Mouse (Mus musculus) MEL (cell line): Measurements from ENCODE around the gene Ear6. TPM values are rescaled to one million over a fixed set of nuclear protein-coding genes. Genes with fewer than 3 reads are reported as not detected.
A peak's percentile ranks its signal among the peaks of the same experiment; 100 is the strongest.
"Not testable (repeated sequence)": the region's sequence is repeated elsewhere in the genome, so short reads cannot be mapped to it uniquely, and the experiment has no call there.

Experiments
- DNase-seq: peaks from one replicate; pipeline ENCODE4 v3.0.0; 2011; ENCODE audit warnings: low read depth, low spot score
- H3K27ac ChIP-seq: 2 replicates; pipeline ENCODE4 v1.5.1; 2012; ENCODE audit warnings: low read depth, mild to moderate bottlenecking, control low read depth, low read length, moderate library complexity; ENCODE audit not compliant: control insufficient read depth
- H3K27me3 ChIP-seq, 2 experiments: fragments of 150-350 bp in 1 of 2; sonication (generic) in 1 of 2; 2 replicates each; pipeline ENCODE4 v1.6.1; 2012; ENCODE audit warnings: low read length in 2 of 2, mild to moderate bottlenecking in 2 of 2, improper control_type of control experiment in 1 of 2, moderate library complexity in 1 of 2; ENCODE audit not compliant: insufficient read depth in 2 of 2, control insufficient read depth in 1 of 2
- H3K36me3 ChIP-seq, 2 experiments: 2 replicates each; pipeline ENCODE4 v1.6.1; 2012 to 2014; ENCODE audit warnings: low read length in 2 of 2, improper control_type of control experiment in 1 of 2, inconsistent platforms in 1 of 2, mild to moderate bottlenecking in 1 of 2; ENCODE audit not compliant: insufficient read depth in 2 of 2, control insufficient read depth in 1 of 2
- H3K4me1 ChIP-seq, 2 experiments: fragments of 150-350 bp in 1 of 2; sonication (generic) in 1 of 2; 2 replicates each; pipeline ENCODE4 v1.6.1; 2012; ENCODE audit warnings: low read length in 2 of 2, improper control_type of control experiment in 1 of 2, mild to moderate bottlenecking in 1 of 2; ENCODE audit not compliant: insufficient read depth in 2 of 2, control insufficient read depth in 1 of 2
- H3K4me3 ChIP-seq, 2 experiments: fragments of 150-350 bp in 1 of 2; sonication (generic) in 1 of 2; 2 replicates each; pipeline ENCODE4 v1.5.1; 2012; ENCODE audit warnings: low read depth in 2 of 2, low read length in 2 of 2, mild to moderate bottlenecking in 2 of 2, moderate library complexity in 2 of 2, control low read depth in 1 of 2, improper control_type of control experiment in 1 of 2; ENCODE audit not compliant: control insufficient read depth in 1 of 2, insufficient read depth in 1 of 2
- H3K79me2 ChIP-seq: 2 replicates; pipeline ENCODE4 v1.6.1; 2012; ENCODE audit warnings: mild to moderate bottlenecking, low read length, moderate library complexity; ENCODE audit not compliant: control insufficient read depth, poor library complexity, insufficient read depth
- H3K9ac ChIP-seq: 2 replicates; pipeline ENCODE4 v1.6.1; 2012; ENCODE audit warnings: low read depth, mild to moderate bottlenecking, control low read depth, low read length, moderate library complexity; ENCODE audit not compliant: control insufficient read depth, poor library complexity, severe bottlenecking
- H3K9me3 ChIP-seq: fragments of 150-350 bp; sonication (generic); replicated peaks from 2 replicates; pipeline ENCODE4 v1.6.1; 2012; ENCODE audit warnings: mild to moderate bottlenecking, low read length, improper control_type of control experiment, moderate library complexity; ENCODE audit not compliant: insufficient read depth
- CHD1 ChIP-seq: IDR thresholded peaks from 2 replicates; pipeline ENCODE4 v1.6.1; 2012; ENCODE audit warnings: low read depth, mild to moderate bottlenecking, inconsistent platforms, low read length, improper control_type of control experiment
- CTCF ChIP-seq, 3 experiments: IDR thresholded peaks in 2 of 3; conservative IDR thresholded peaks in 1 of 3; 2 replicates each; pipeline ENCODE4 v1.5.1; 2011 to 2012; ENCODE audit warnings: low read length in 3 of 3, low read depth in 2 of 3, mild to moderate bottlenecking in 2 of 3, improper control_type of control experiment in 1 of 3, inconsistent platforms in 1 of 3, mixed read lengths in 1 of 3, moderate library complexity in 1 of 3; ENCODE audit not compliant: control insufficient read depth in 1 of 3, insufficient read depth in 1 of 3, poor library complexity in 1 of 3, severe bottlenecking in 1 of 3
- E2F4 ChIP-seq: IDR thresholded peaks from 2 replicates; pipeline ENCODE4 v1.6.1; 2011; ENCODE audit warnings: low read depth, low read length, improper control_type of control experiment, borderline replicate concordance
- GABPA ChIP-seq: IDR thresholded peaks from 2 replicates; pipeline ENCODE4 v1.6.1; 2012; ENCODE audit warnings: low read depth, mild to moderate bottlenecking, inconsistent platforms, low read length, improper control_type of control experiment, moderate library complexity
- GATA1 ChIP-seq: IDR thresholded peaks from 2 replicates; pipeline ENCODE4 v1.6.1; 2011; ENCODE audit warnings: low read depth, low read length, improper control_type of control experiment
- MAFK ChIP-seq: IDR thresholded peaks from 2 replicates; pipeline ENCODE4 v1.6.1; 2011; ENCODE audit warnings: low read depth, mild to moderate bottlenecking, low read length, improper control_type of control experiment, borderline replicate concordance
- NRF1 ChIP-seq: IDR thresholded peaks from 2 replicates; pipeline ENCODE4 v1.6.1; 2014; ENCODE audit warnings: low read depth, mild to moderate bottlenecking, inconsistent platforms, low read length, improper control_type of control experiment, moderate library complexity; ENCODE audit not compliant: poor library complexity, insufficient read depth, severe bottlenecking
- POLR2A ChIP-seq, 2 experiments: IDR thresholded peaks; 2 replicates each; pipeline ENCODE4 v1.6.1; 2011 to 2012; ENCODE audit warnings: low read length in 2 of 2, mild to moderate bottlenecking in 2 of 2, control low read depth in 1 of 2, improper control_type of control experiment in 1 of 2, low read depth in 1 of 2, moderate library complexity in 1 of 2; ENCODE audit not compliant: control insufficient read depth in 1 of 2, insufficient read depth in 1 of 2, poor library complexity in 1 of 2
- POLR2AphosphoS5 ChIP-seq: IDR thresholded peaks from 2 replicates; pipeline ENCODE4 v1.6.1; 2012; ENCODE audit warnings: low read depth, borderline replicate concordance, mild to moderate bottlenecking, inconsistent platforms, low read length, moderate library complexity, mixed read lengths
- RAD21 ChIP-seq: IDR thresholded peaks from 2 replicates; pipeline ENCODE4 v1.6.1; 2011; ENCODE audit warnings: mild to moderate bottlenecking, low read depth, low read length, improper control_type of control experiment
- SIN3A ChIP-seq: IDR thresholded peaks from 2 replicates; pipeline ENCODE4 v1.6.1; 2012; ENCODE audit warnings: low read length, improper control_type of control experiment, inconsistent platforms
- SMC3 ChIP-seq: IDR thresholded peaks from 2 replicates; pipeline ENCODE4 v1.6.1; 2011; ENCODE audit warnings: low read depth, low read length, improper control_type of control experiment
- USF1 ChIP-seq: IDR thresholded peaks from 2 replicates; pipeline ENCODE4 v1.6.1; 2014; ENCODE audit warnings: low read depth, mild to moderate bottlenecking, inconsistent platforms, low read length, improper control_type of control experiment, moderate library complexity
- USF2 ChIP-seq, 2 experiments: IDR thresholded peaks; 2 replicates each; pipeline ENCODE4 v1.6.1; 2011 to 2012; ENCODE audit warnings: improper control_type of control experiment in 2 of 2, low read length in 2 of 2, borderline replicate concordance in 1 of 2, inconsistent platforms in 1 of 2, low read depth in 1 of 2, mild to moderate bottlenecking in 1 of 2; ENCODE audit not compliant: insufficient read depth in 1 of 2
- polyA plus RNA-seq, 2 experiments: library from polyadenylated mRNA; stranded (reverse) in 1 of 2; unstranded in 1 of 2; fragments of >175 nt in 1 of 2; fragments of >200 nt in 1 of 2; gene quantifications; 2 replicates each; pipeline versions ENCODE4 v1.2.1 to v1.2.4; 2012; ENCODE audit warnings: low replicate concordance in 2 of 2, low read depth in 1 of 2; ENCODE audit not compliant: insufficient read length in 2 of 2, insufficient read depth in 1 of 2, missing spikeins in 1 of 2
- total RNA-seq: library from RNA; depleted of rRNA; stranded (reverse); fragments of 300-350 nt; gene quantifications from 2 replicates; pipeline ENCODE4 v1.2.3, GENCODE M21; 2012; rRNA removed

Ear6 gene
- total RNA-seq (not detected in 2 replicates), polyA plus RNA-seq (not detected)

- no peaks in the 10 kb centered on the region for H3K9me3 ChIP-seq
- no peak within 1 kb of the TSS for H3K9ac ChIP-seq
- no peak for TF ChIP-seq GABPA
- TF ChIP-seq USF2 (IDR thresholded peaks at IDR 0.05; ENCODE audit: borderline replicate concordance in 1 of 2, insufficient read depth in 1 of 2, low read depth in 1 of 2, low read length in 2 of 2) = no peak
- TF ChIP-seq NRF1 = no peak
- no peak for TF ChIP-seq MAFK
- TF ChIP-seq GATA1 = no peak
- no peak for TF ChIP-seq SMC3
- no peak for TF ChIP-seq USF1
- no peak for TF ChIP-seq POLR2A (IDR thresholded peaks at IDR 0.05; ENCODE audit: control insufficient read depth in 1 of 2, insufficient read depth in 1 of 2, low read depth in 1 of 2, low read length in 2 of 2, poor library complexity in 1 of 2)
- no peaks in the 10 kb centered on the region for H3K79me2 ChIP-seq
- no peaks in the 10 kb centered on the region for H3K4me1 ChIP-seq
- DNase-seq = no peak
- no peaks in the 10 kb centered on the region for H3K36me3 ChIP-seq
- H3K27me3 ChIP-seq = no peaks in the 10 kb centered on the region; a peak in 2 of 4 replicates
- H3K27ac ChIP-seq = no peak within 1 kb of the TSS
- H3K4me3 ChIP-seq = no peak within 1 kb of the TSS
Observed at GRCm38 (mm10) chr14:51853399-51853798, at the start of gene Ear6. TSS of gene Ear6 (plus strand) at chr14:51853699.

GRCm38 (mm10) chr14:51826625-51827024, 26.9 kb upstream of the Ear6 start:
- Histone ChIP-seq H3K9me3 (no peaks in the 10 kb centered on the region), H3K36me3 (no peaks in the 10 kb centered on the region), H3K4me3 (no peak overlapping the region), H3K27me3 (no peaks in the 10 kb centered on the region), H3K79me2 (no peaks in the 10 kb centered on the region), H3K27ac (no peak overlapping the region)
- DNase-seq = no peak
- TF ChIP-seq E2F4 (no peak), CHD1 (no peak), POLR2A (IDR thresholded peaks at IDR 0.05; ENCODE audit: control insufficient read depth in 1 of 2, insufficient read depth in 1 of 2, low read depth in 1 of 2, low read length in 2 of 2, poor library complexity in 1 of 2) (no peak), POLR2AphosphoS5 (no peak), GABPA (no peak), SIN3A (no peak), NRF1 (no peak)
- TF ChIP-seq, all 39 proteins: peak for 0
- H3K4me1 ChIP-seq = no peaks in the 10 kb centered on the region
- H3K9ac ChIP-seq = no peak overlapping the region

- H3K9me3 ChIP-seq, H3K4me3 ChIP-seq, H3K27ac ChIP-seq, H3K4me1 ChIP-seq, H3K79me2 ChIP-seq, H3K27me3 ChIP-seq, H3K9ac ChIP-seq, H3K36me3 ChIP-seq: not testable (repeated sequence)
- TF ChIP-seq RAD21 = peak; percentile 21
- TF ChIP-seq SMC3 = peak; percentile 38
- peak in 2 of 3 experiments; percentile 25 to 39; a peak in 4 of 6 replicates for TF ChIP-seq CTCF (IDR thresholded peaks at IDR 0.05 in 2 of 3, conservative IDR thresholded peaks at IDR 0.05 in 1 of 3; ENCODE audit: control insufficient read depth in 1 of 3, insufficient read depth in 1 of 3, low read depth in 2 of 3, low read length in 3 of 3, poor library complexity in 1 of 3, severe bottlenecking in 1 of 3)
- DNase-seq = peak; percentile 13
Observed at GRCm38 (mm10) chr14:51827842-51828241, 25.7 kb upstream of the Ear6 start.
